Mouse (Mus musculus): Measurements from ENCODE around the gene Mob1b. TPM values are rescaled to one million over a fixed set of nuclear protein-coding genes. Genes with fewer than 3 reads are reported as not detected.
"Not testable (repeated sequence)": the region's sequence is repeated elsewhere in the genome, so short reads cannot be mapped to it uniquely, and the experiment has no call there.

Mob1b gene
- total RNA-seq, 2 experiments from 2014 or later: 30.4 to 30.7 TPM

DNA sequence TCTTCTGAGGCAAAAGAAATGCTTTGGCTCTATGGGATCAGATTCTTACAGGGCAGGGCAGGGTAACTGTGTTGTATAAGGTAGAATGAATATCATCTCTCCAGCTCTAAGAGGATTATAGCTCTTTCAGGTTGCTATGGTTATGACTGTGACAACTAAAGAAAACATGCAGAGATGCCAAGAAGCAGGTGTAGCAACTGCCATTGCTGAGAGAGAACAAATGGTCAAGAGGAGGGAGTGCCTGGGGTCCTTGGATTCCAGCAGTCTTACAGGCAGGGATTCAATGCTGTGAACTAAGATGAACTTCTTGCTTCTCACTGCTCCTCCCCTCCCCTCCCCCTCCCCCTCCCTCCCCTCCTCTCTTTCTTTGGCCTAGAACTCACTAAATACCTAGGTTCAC lies 9.5 kb upstream of the Mob1b start:
- Histone ChIP-seq H3K4me3 (no peak overlapping the region), H3K27ac (peak overlapping the region; percentile 63; the same call in 1 of the 2 replicates)
- intact Hi-C loops (cut with DNase I): no loop called here
- TF ChIP-seq CTCF (IDR thresholded peaks at IDR 0.05): no peak
- DNase-seq (ENCODE audit: extremely low spot score in 1 of 2, low spot score in 2 of 2): no peak

GRCm38 (mm10) chr5:88711618-88712224 lies 8.9 kb upstream of the Mob1b start:
- DNase-seq (ENCODE audit: extremely low spot score in 1 of 2, low spot score in 2 of 2): peak in 1 of 2 experiments; percentile 16
- intact Hi-C loops (cut with DNase I): no loop called here
- TF ChIP-seq CTCF (IDR thresholded peaks at IDR 0.05): no peak
- H3K4me3 ChIP-seq: 0 out of 2 replicates have a peak overlapping the region, but pooled peaks have one; percentile 16
- peak overlapping the region; percentile 65 for H3K27ac ChIP-seq

DNA sequence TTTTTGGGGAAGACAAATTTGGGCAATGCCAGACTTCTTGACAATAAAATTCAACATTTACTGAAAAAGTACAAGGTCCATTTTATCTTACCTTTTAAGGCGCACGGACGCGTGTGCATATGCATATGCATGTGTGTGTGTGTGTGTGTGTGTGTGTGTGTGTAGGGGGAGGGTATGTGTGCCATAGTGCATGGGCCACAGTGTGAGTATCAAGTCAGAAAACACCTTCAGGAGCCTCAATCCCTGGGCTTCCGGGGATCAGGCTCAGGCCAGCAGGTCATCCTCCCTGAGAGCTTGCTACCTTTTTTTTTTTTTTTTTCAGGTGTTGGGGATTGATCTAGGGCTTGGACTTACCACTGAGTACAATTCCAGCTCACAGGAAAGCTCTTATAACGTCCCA lies 8.3 kb upstream of the Mob1b start:
- intact Hi-C loops (cut with DNase I): no loop called here
- no peak for TF ChIP-seq CTCF (IDR thresholded peaks at IDR 0.05)
- no peak overlapping the region for H3K27ac ChIP-seq
- no peak overlapping the region for H3K4me3 ChIP-seq
- no peak for DNase-seq (ENCODE audit: extremely low spot score in 1 of 2, low spot score in 2 of 2)

DNA sequence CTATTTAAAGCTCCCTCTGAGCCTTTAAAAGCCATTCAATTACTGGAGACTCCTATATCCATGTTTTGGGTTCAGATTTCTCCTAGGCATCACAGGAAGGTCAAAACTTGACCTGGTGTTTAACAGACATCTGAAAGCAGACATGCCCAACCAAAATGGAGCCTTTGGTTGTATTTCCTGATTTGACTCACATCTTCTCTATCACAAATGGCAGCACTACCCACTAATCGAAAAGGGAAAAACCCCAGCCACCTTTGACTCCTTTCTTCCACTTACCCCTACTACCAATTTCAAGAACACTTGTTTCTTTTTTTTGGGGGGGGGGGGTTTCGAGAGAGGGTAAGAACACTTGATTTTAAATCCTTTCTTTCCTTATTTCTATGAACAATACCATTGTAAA lies 3.7 kb upstream of the Mob1b start:
- intact Hi-C loops (cut with DNase I): no loop called here
- DNase-seq (ENCODE audit: extremely low spot score in 1 of 2, low spot score in 2 of 2): no peak
- no peak overlapping the region for H3K4me3 ChIP-seq
- TF ChIP-seq CTCF (IDR thresholded peaks at IDR 0.05): no peak
- H3K27ac ChIP-seq: no peak overlapping the region

GRCm38 (mm10) chr5:88721003-88721475 lies 384 bp downstream of the Mob1b start:
- no peak for TF ChIP-seq CTCF (IDR thresholded peaks at IDR 0.05)
- peak overlapping the region; percentile 92 for H3K27ac ChIP-seq
- DNase-seq (ENCODE audit: extremely low spot score in 1 of 2, low spot score in 2 of 2): no peak
- intact Hi-C loops (cut with DNase I): loop anchor here (2.0 to 5.0 kb wide), 2 partner anchors 44 to 164 kb away; partner anchors contain the start of gene Dck
- peak overlapping the region; percentile 99 for H3K4me3 ChIP-seq

GRCm38 (mm10) chr5:88721565-88722212 lies 1.0 kb downstream of the Mob1b start:
- intact Hi-C loops (cut with DNase I): loop anchor here (2.0 to 5.0 kb wide), 2 partner anchors 43 to 164 kb away; partner anchors contain the start of gene Dck
- no peak for TF ChIP-seq CTCF (IDR thresholded peaks at IDR 0.05)
- DNase-seq (ENCODE audit: extremely low spot score in 1 of 2, low spot score in 2 of 2): peak; percentile 24 to 31
- Histone ChIP-seq H3K4me3 (peak overlapping the region; percentile 99), H3K27ac (peak overlapping the region; percentile 60)

- intact Hi-C loops (cut with DNase I): loop anchor here (5.0 kb wide), 1 partner anchor 165 kb away; no protein-coding TSS in a partner anchor
- TF ChIP-seq CTCF (IDR thresholded peaks at IDR 0.05): no peak
- DNase-seq (ENCODE audit: extremely low spot score in 1 of 2, low spot score in 2 of 2): peak in 1 of 2 experiments; percentile 24
- Histone ChIP-seq H3K27ac (no peak overlapping the region), H3K4me3 (peak overlapping the region; percentile 99)
Measured at GRCm38 (mm10) chr5:88722213-88722600, 1.6 kb downstream of the Mob1b start.

DNA sequence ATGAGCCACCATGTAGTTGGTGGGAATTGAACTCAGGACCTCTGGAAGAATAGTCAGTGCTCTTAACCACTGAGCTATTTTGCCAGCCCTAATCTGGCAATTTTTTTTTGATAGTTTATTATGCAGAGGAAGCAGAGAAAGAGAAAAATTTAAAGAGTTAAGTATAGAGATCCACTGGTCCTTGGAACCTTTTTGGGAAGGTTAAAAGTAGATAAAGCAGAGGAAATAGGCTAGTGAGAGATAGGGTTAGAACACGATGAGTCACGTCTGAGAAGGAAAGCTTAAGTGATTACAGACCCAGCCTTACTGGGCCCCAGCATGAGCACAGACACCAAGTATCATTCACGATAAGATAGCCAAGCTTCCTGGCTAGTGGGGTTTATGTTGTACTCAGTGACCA lies 3.4 kb downstream of the Mob1b start:
- no peak overlapping the region for H3K4me3 ChIP-seq
- no peak for DNase-seq (ENCODE audit: extremely low spot score in 1 of 2, low spot score in 2 of 2)
- no peak for TF ChIP-seq CTCF (IDR thresholded peaks at IDR 0.05)
- intact Hi-C loops (cut with DNase I): loop anchor here (5.0 kb wide), 1 partner anchor 167 kb away; no protein-coding TSS in a partner anchor
- no peak overlapping the region for H3K27ac ChIP-seq

GRCm38 (mm10) chr5:88727593-88728144 lies 7.0 kb downstream of the Mob1b start:
- intact Hi-C loops (cut with DNase I): no loop called here
- no peak for TF ChIP-seq CTCF (IDR thresholded peaks at IDR 0.05)
- Histone ChIP-seq H3K4me3 (no peak overlapping the region), H3K27ac (no peak overlapping the region)
- no peak for DNase-seq (ENCODE audit: extremely low spot score in 1 of 2, low spot score in 2 of 2)

- intact Hi-C loops (cut with DNase I): no loop called here
- peak; percentile 30 for TF ChIP-seq CTCF (IDR thresholded peaks at IDR 0.05)
- H3K27ac ChIP-seq: no peak overlapping the region
- no peak overlapping the region for H3K4me3 ChIP-seq
- DNase-seq (ENCODE audit: extremely low spot score in 1 of 2, low spot score in 2 of 2): no peak
Measured at GRCm38 (mm10) chr5:88734786-88735185, 14.1 kb downstream of the Mob1b start.

GRCm38 (mm10) chr5:88741065-88741464 lies 20.4 kb downstream of the Mob1b start:
- intact Hi-C loops (cut with DNase I): not testable (repeated sequence)

GRCm38 (mm10) chr5:88747774-88748173 lies 27.1 kb downstream of the Mob1b start:
- no peak for TF ChIP-seq CTCF (IDR thresholded peaks at IDR 0.05)
- no peak overlapping the region for H3K27ac ChIP-seq
- DNase-seq (ENCODE audit: extremely low spot score in 1 of 2, low spot score in 2 of 2): no peak
- intact Hi-C loops (cut with DNase I): no loop called here
- no peak overlapping the region for H3K4me3 ChIP-seq

More at GRCm38 (mm10) chr5:88741065-88741464, 20.4 kb downstream of the Mob1b start:
- H3K27ac ChIP-seq; DNase-seq (ENCODE audit: extremely low spot score in 1 of 2, low spot score in 2 of 2); H3K4me3 ChIP-seq: not testable (repeated sequence)

Data from left cerebral cortex, adult 2 months (tissue).